Comparison of ENCODE assay signal across 12 mouse cellular contexts in genomic region chr1:154418278-154418677, GRCm38 (mm10).
DNase-seq lines count a peak whose midpoint lies in the region; ATAC-seq and TF ChIP-seq lines count a peak whose summit lies in the region.
"Had no signal": no experiment of that assay in that cellular context is flagged by ENCODE, and none has a peak within 500 bp of the region (broad histone marks: within the 10 kb centered on the region; RNA-seq: fewer than 3 reads in every experiment).

No protein-coding gene starts in this region.

- TF ChIP-seq CTCF in stomach, postnatal 0 days (IDR thresholded peaks at IDR 0.05; ENCODE audit: low read depth), result peak; percentile 9; the same call in 1 of the 2 replicates

- no peak overlapping the region for H3K27ac ChIP-seq in heart, embryonic 11.5 days (ENCODE audit: low read depth, low read length)
- H3K27ac ChIP-seq in stomach, postnatal 0 days (replicated peaks), result no peak overlapping the region
- H3K27ac ChIP-seq: embryonic facial prominence, embryonic 12.5 days; macrophage had no signal

- WGBS in heart, embryonic 11.5 days (ENCODE audit: insufficient replicate concordance), result 54% methylated on average over 5 of the region's 5 CpGs
- 46% methylated on average over 5 of the region's 5 CpGs for WGBS in stomach, postnatal 0 days

- H3K4me1 ChIP-seq in heart, embryonic 11.5 days (ENCODE audit: control insufficient read depth, insufficient read depth, low read length), result peaks cover 3% of the 10 kb centered on the region; the same call in 1 of the 2 replicates
- no peaks in the 10 kb centered on the region for H3K4me1 ChIP-seq in stomach, postnatal 0 days (replicated peaks; ENCODE audit: control insufficient read depth, insufficient read depth)

- ATAC-seq in heart, embryonic 11.5 days (replicated peaks; ENCODE audit: insufficient number of reproducible peaks, low FRiP score, low TSS enrichment), result no peak
- no peak for ATAC-seq in stomach, postnatal 0 days (ENCODE audit: low FRiP score, low TSS enrichment)
- no peak for ATAC-seq in erythroid progenitor cell, adult 5-6 weeks (replicated peaks; ENCODE audit: low FRiP score, poor library complexity, severe bottlenecking)

- no peak overlapping the region for H3K9ac ChIP-seq in heart, embryonic 11.5 days (ENCODE audit: low read depth, low read length)
- no peak overlapping the region for H3K9ac ChIP-seq in stomach, postnatal 0 days (ENCODE audit: low read length)
- H3K9ac ChIP-seq: embryonic facial prominence, embryonic 12.5 days had no signal

- no peak for TF ChIP-seq EP300 in stomach, postnatal 0 days (optimal IDR thresholded peaks at IDR 0.05)

- DNase-seq in heart, adult 8-10 months (ENCODE audit: low spot score), result peak; percentile 1
- peak; percentile 33 for DNase-seq in right cerebral cortex, adult 18-20 months
- DNase-seq in right cerebral cortex, adult 2 months (ENCODE audit: low spot score in 2 of 2), result no peak
- DNase-seq in cerebellum, adult 9-11 months, result peak; percentile 69
- no peak for DNase-seq in stomach, postnatal 0 days (ENCODE audit: low spot score)
- DNase-seq: adrenal gland, adult 8-10 months; gastrocnemius, postnatal 25 days; liver had no signal

- no peak overlapping the region for H3K4me3 ChIP-seq in heart, embryonic 11.5 days (ENCODE audit: low read depth, low read length)
- no peak overlapping the region for H3K4me3 ChIP-seq in stomach, postnatal 0 days (ENCODE audit: low read depth, low read length)
- H3K4me3 ChIP-seq: embryonic facial prominence, embryonic 12.5 days had no signal

- no peaks in the 10 kb centered on the region for H3K9me3 ChIP-seq in heart, embryonic 11.5 days (replicated peaks; ENCODE audit: control insufficient read depth, low read length)
- H3K9me3 ChIP-seq in stomach, postnatal 0 days (ENCODE audit: control insufficient read depth, low read length), result no peaks in the 10 kb centered on the region
- H3K9me3 ChIP-seq: embryonic facial prominence, embryonic 12.5 days had no signal

- no peak overlapping the region for H3K4me2 ChIP-seq in heart, embryonic 11.5 days
- no peak overlapping the region for H3K4me2 ChIP-seq in stomach, postnatal 0 days (replicated peaks; ENCODE audit: low read depth)
- H3K4me2 ChIP-seq: embryonic facial prominence, embryonic 12.5 days had no signal

- no peaks in the 10 kb centered on the region for H3K27me3 ChIP-seq in heart, embryonic 11.5 days (ENCODE audit: control insufficient read depth, insufficient read depth, low read length)
- no peaks in the 10 kb centered on the region for H3K27me3 ChIP-seq in stomach, postnatal 0 days (ENCODE audit: control insufficient read depth, insufficient read depth, low read length)
- H3K27me3 ChIP-seq: embryonic facial prominence, embryonic 12.5 days had no signal

- H3K36me3 ChIP-seq in heart, embryonic 11.5 days (ENCODE audit: control insufficient read depth, insufficient read depth, low read length), result no peaks in the 10 kb centered on the region
- H3K36me3 ChIP-seq in stomach, postnatal 0 days (ENCODE audit: control insufficient read depth, insufficient read depth, low read length), result no peaks in the 10 kb centered on the region
- H3K36me3 ChIP-seq: embryonic facial prominence, embryonic 12.5 days had no signal

Comparison
In these comparisons a context has a peak if more than half of its experiments do, and no peak if none do; other contexts are left out.
1. DNase-seq: peak in heart, adult 8-10 months (single experiment), right cerebral cortex, adult 18-20 months (single experiment) and cerebellum, adult 9-11 months (single experiment); none in right cerebral cortex, adult 2 months (0 of 2) and stomach, postnatal 0 days (single experiment).